Mouse (Mus musculus) CD4-positive, CD25-positive, alpha-beta regulatory T cell, adult 9 weeks (primary cell): ENCODE results near the gene Olfr462. TPM values are rescaled to one million over a fixed set of nuclear protein-coding genes. Genes with fewer than 3 reads are reported as not detected.

Experiments
- polyA plus RNA-seq: library from polyadenylated mRNA; unstranded; fragments of 100-300 nt; shearing (Covaris generic); gene quantifications from one replicate; pipeline ENCODE4 v1.2.1, GENCODE M21; 2017

Gene Olfr462
- polyA plus RNA-seq: not detected

GRCm38 (mm10) chr11:87892168-87892567 lies at the start of gene Olfr462:
Gene Olfr462, minus strand, starts transcription at chr11:87892268.

GRCm38 (mm10) chr11:87920966-87921365 lies 28.9 kb upstream of the Olfr462 start, which contains the start of gene Olfr464:
Gene Olfr464, minus strand, starts transcription at chr11:87920967.

GRCm38 (mm10) chr11:87897287-87897686 lies 5.2 kb upstream of the Olfr462 start, which contains the start of gene Olfr463:
Gene Olfr463, minus strand, starts transcription at chr11:87897387.

GRCm38 (mm10) chr11:87875436-87875835 lies 16.6 kb downstream of the Olfr462 start, which contains the start of gene Epx:
Gene Epx, minus strand, starts transcription at chr11:87875536.

GRCm38 (mm10) chr11:87852690-87853596 lies 39.1 kb downstream of the Olfr462 start, which contains the start of gene Mks1:
Gene Mks1, plus strand, starts transcription at chr11:87853215.

Other genes starting within 250 kb of the Olfr462 start
- gene Rnf43, start 229.5 kb downstream of the Olfr462 start, polyA plus RNA-seq: 35.5 TPM
- gene Supt4a, start 154.7 kb downstream of the Olfr462 start, polyA plus RNA-seq: 471 TPM
- 6.2 TPM for gene Tspoap1, start 131.7 kb downstream of the Olfr462 start, polyA plus RNA-seq
- gene Mpo, start 98.7 kb downstream of the Olfr462 start, polyA plus RNA-seq: not detected
- gene Lpo, start 64.0 kb downstream of the Olfr462 start, polyA plus RNA-seq: not detected
- gene Mks1, start 39.1 kb downstream of the Olfr462 start, polyA plus RNA-seq: 18.1 TPM
- gene Epx, start 16.7 kb downstream of the Olfr462 start, polyA plus RNA-seq: not detected
- not detected for gene Olfr463, start 5.1 kb upstream of the Olfr462 start, polyA plus RNA-seq
- not detected for gene Olfr464, start 28.7 kb upstream of the Olfr462 start, polyA plus RNA-seq
- 5.5 TPM for gene Dynll2, start 95.3 kb upstream of the Olfr462 start, polyA plus RNA-seq
- 65.2 TPM for gene Srsf1, start 155.1 kb upstream of the Olfr462 start, polyA plus RNA-seq
- 28.9 TPM for gene Vezf1, start 176.0 kb upstream of the Olfr462 start, polyA plus RNA-seq
- 5.6 TPM for gene Cuedc1, start 205.8 kb upstream of the Olfr462 start, polyA plus RNA-seq